Mouse (Mus musculus): Measurements from ENCODE around the gene Hrc. TPM values are rescaled to one million over a fixed set of nuclear protein-coding genes. Genes with fewer than 3 reads are reported as not detected.

Hrc gene
- polyA plus RNA-seq, 1 experiment from 2014 or later, result 1.1 TPM

DNA sequence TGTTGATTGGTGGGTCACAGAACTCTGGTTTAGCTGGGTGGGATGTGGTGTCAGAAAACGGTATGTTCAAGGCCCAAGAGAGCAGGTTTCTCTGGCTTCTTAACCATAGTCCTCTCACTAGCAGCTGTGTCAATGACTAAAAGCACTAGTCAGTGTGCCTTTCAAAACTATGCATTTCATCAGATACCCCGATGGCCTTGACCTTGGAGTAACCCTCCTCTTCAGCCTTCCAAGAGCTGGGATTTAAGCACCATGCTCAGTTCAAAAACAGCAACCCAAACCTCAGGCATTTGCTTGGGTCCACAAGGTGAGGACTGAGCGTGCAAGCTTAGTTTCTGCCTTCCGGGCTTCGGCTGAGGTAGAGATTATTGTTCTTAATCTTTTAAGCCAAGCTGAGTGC is 37.3 kb downstream of the Hrc start:
- Histone ChIP-seq H3K27ac (ENCODE audit: low read depth, low read length) (no peak overlapping the region), H3K4me1 (ENCODE audit: control insufficient read depth, insufficient read depth, low read length) (peaks cover 13% of the 10 kb centered on the region), H3K36me3 (ENCODE audit: control insufficient read depth, insufficient read depth, low read length) (peaks cover 19% of the 10 kb centered on the region), H3K27me3 (ENCODE audit: control insufficient read depth, insufficient read depth, low read length) (peaks cover 17% of the 10 kb centered on the region), H3K4me2 (ENCODE audit: low read depth) (no peak overlapping the region), H3K4me3 (ENCODE audit: low read depth, low read length) (no peak overlapping the region), H3K9me3 (ENCODE audit: control insufficient read depth, low read length) (no peaks in the 10 kb centered on the region), H3K9ac (ENCODE audit: low read length) (no peak overlapping the region)
- 88% methylated on average over 5 of the region's 5 CpGs for WGBS
- ATAC-seq (ENCODE audit: insufficient read depth, low FRiP score, low TSS enrichment), result no peak
- no peak for DNase-seq (ENCODE audit: low spot score)

DNA sequence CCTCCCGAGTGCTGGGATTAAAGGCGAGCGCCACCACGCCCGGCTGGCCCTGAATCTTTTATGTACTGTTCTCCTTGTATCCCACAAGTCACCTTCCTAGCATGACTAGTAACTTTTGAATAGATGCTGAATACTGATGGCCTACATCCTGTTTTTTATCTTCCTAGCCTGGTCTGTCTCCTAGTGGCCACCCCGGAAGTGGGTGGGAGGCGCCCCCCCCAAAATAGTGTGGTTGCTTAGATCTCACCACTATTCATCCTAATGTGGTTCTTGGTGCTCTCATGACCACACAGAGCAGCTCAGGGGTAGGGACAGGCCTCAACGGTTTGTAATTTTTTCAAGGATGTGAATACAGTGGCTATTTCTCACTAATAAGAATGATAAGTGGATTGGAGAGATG is 39.5 kb downstream of the Hrc start:
- WGBS, result 96% methylated on average over 8 of the region's 8 CpGs
- Histone ChIP-seq H3K9me3 (ENCODE audit: control insufficient read depth, low read length) (no peaks in the 10 kb centered on the region), H3K27ac (ENCODE audit: low read depth, low read length) (no peak overlapping the region), H3K36me3 (ENCODE audit: control insufficient read depth, insufficient read depth, low read length) (peaks cover 36% of the 10 kb centered on the region), H3K9ac (ENCODE audit: low read length) (no peak overlapping the region), H3K4me2 (ENCODE audit: low read depth) (no peak overlapping the region), H3K27me3 (ENCODE audit: control insufficient read depth, insufficient read depth, low read length) (peaks cover 6% of the 10 kb centered on the region; the same call in 1 of the 2 replicates), H3K4me1 (ENCODE audit: control insufficient read depth, insufficient read depth, low read length) (peaks cover 11% of the 10 kb centered on the region), H3K4me3 (ENCODE audit: low read depth, low read length) (no peak overlapping the region)
- ATAC-seq (ENCODE audit: insufficient read depth, low FRiP score, low TSS enrichment), result no peak
- DNase-seq (ENCODE audit: low spot score), result no peak

DNA sequence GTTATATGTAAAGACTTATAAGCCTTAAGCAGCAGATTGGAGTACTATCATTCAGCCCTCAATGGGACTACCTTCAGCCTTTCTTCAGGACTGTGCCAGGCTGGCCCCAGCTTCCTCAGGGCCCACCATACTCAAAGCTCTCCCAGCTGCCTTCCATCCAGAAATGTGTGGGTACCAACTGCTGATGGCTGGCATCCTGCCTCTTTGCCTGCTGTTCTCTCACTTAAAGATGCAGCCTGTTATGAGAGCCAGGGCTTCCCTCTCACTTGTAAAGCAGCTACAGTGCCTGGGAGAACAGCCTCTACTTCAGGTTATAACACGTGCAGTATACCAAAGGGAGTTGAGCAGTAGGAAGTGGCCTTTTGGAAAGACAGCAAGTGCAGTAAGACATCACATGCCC is 41.0 kb downstream of the Hrc start:
- H3K4me3 ChIP-seq (ENCODE audit: low read depth, low read length), result no peak overlapping the region
- DNase-seq (ENCODE audit: low spot score) (no peak), ATAC-seq (ENCODE audit: insufficient read depth, low FRiP score, low TSS enrichment) (no peak)
- H3K9me3 ChIP-seq (ENCODE audit: control insufficient read depth, low read length), result no peaks in the 10 kb centered on the region
- H3K9ac ChIP-seq (ENCODE audit: low read length), result no peak overlapping the region
- H3K36me3 ChIP-seq (ENCODE audit: control insufficient read depth, insufficient read depth, low read length), result peaks cover 48% of the 10 kb centered on the region
- no peaks in the 10 kb centered on the region for H3K27me3 ChIP-seq (ENCODE audit: control insufficient read depth, insufficient read depth, low read length)
- H3K27ac ChIP-seq (ENCODE audit: low read depth, low read length), result no peak overlapping the region
- 0 out of 2 replicates have a peak, but pooled peaks cover 2% of the 10 kb centered on the region for H3K4me1 ChIP-seq (ENCODE audit: control insufficient read depth, insufficient read depth, low read length)
- WGBS, result 94% methylated on average over 1 of the region's 1 CpGs
- no peak overlapping the region for H3K4me2 ChIP-seq (ENCODE audit: low read depth)

DNA sequence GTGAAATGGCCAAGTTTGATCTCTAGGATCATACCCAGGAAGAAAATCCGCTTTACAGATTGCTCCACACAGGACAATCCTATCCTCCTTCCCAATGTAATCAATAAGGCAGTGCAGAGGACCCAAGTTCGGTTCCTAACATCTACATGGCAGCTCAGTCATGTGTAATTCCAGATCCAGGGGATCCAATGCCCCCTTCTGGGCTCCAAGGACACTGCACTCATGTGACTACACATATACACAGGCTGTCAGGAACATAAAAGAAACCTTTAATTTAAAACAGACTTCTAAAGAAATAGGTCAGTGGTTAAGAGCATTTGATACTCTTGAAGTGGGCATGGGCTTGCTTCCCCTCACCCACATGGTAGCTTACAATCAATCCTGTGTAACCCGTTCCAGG is 51.0 kb downstream of the Hrc start:
- ATAC-seq (ENCODE audit: insufficient read depth, low FRiP score, low TSS enrichment) (no peak), DNase-seq (ENCODE audit: low spot score) (no peak)
- H3K27ac ChIP-seq (ENCODE audit: low read depth, low read length), result no peak overlapping the region
- H3K4me1 ChIP-seq (ENCODE audit: control insufficient read depth, insufficient read depth, low read length), result no peaks in the 10 kb centered on the region
- no peak overlapping the region for H3K4me2 ChIP-seq (ENCODE audit: low read depth)
- H3K9me3 ChIP-seq (ENCODE audit: control insufficient read depth, low read length), result no peaks in the 10 kb centered on the region
- 96% methylated on average over 3 of the region's 3 CpGs for WGBS
- no peak overlapping the region for H3K4me3 ChIP-seq (ENCODE audit: low read depth, low read length)
- no peaks in the 10 kb centered on the region for H3K27me3 ChIP-seq (ENCODE audit: control insufficient read depth, insufficient read depth, low read length)
- peaks cover 65% of the 10 kb centered on the region for H3K36me3 ChIP-seq (ENCODE audit: control insufficient read depth, insufficient read depth, low read length)
- no peak overlapping the region for H3K9ac ChIP-seq (ENCODE audit: low read length)

Other genes starting within 250 kb of the Hrc start
- gene Rcn3, start 243.1 kb upstream of the Hrc start, polyA plus RNA-seq (2014; fragmentation: Nextera tagmentation; extraction: Ambion mirVana), result 142 and 151 TPM in 2 replicates
- 11.3 and 12.8 TPM in 2 replicates for gene Fcgrt, start 231.4 kb upstream of the Hrc start, polyA plus RNA-seq (2014; fragmentation: Nextera tagmentation; extraction: Ambion mirVana)
- gene Rps11, start 210.9 kb upstream of the Hrc start, polyA plus RNA-seq (2014; fragmentation: Nextera tagmentation; extraction: Ambion mirVana), result 1,454 and 1,462 TPM in 2 replicates
- gene Rpl13a, start 206.5 kb upstream of the Hrc start, polyA plus RNA-seq (2014; fragmentation: Nextera tagmentation; extraction: Ambion mirVana), result 1,071 and 1,190 TPM in 2 replicates
- gene Gm45713, start 199.1 kb upstream of the Hrc start, polyA plus RNA-seq (2014; fragmentation: Nextera tagmentation; extraction: Ambion mirVana), result 0.21 and 0.30 TPM in 2 replicates
- 0.76 and 0.85 TPM in 2 replicates for gene Flt3l, start 198.9 kb upstream of the Hrc start, polyA plus RNA-seq (2014; fragmentation: Nextera tagmentation; extraction: Ambion mirVana)
- gene Pih1d1, start 181.0 kb upstream of the Hrc start, polyA plus RNA-seq (2014; fragmentation: Nextera tagmentation; extraction: Ambion mirVana), result 98.4 and 108 TPM in 2 replicates
- 34.2 and 37.6 TPM in 2 replicates for gene Aldh16a1, start 180.7 kb upstream of the Hrc start, polyA plus RNA-seq (2014; fragmentation: Nextera tagmentation; extraction: Ambion mirVana)
- 2.3 and 3.6 TPM in 2 replicates for gene Slc17a7, start 171.3 kb upstream of the Hrc start, polyA plus RNA-seq (2014; fragmentation: Nextera tagmentation; extraction: Ambion mirVana)
- not detected in 2 replicates for gene Gfy, start 155.7 kb upstream of the Hrc start, polyA plus RNA-seq (2014; fragmentation: Nextera tagmentation; extraction: Ambion mirVana)
- gene Pth2, start 154.3 kb upstream of the Hrc start, polyA plus RNA-seq (2014; fragmentation: Nextera tagmentation; extraction: Ambion mirVana), result not detected in 2 replicates
- 0.27 and 0.47 TPM in 2 replicates for gene Ccdc155, start 130.4 kb upstream of the Hrc start, polyA plus RNA-seq (2014; fragmentation: Nextera tagmentation; extraction: Ambion mirVana)
- gene Dkkl1, start 123.1 kb upstream of the Hrc start, polyA plus RNA-seq (2014; fragmentation: Nextera tagmentation; extraction: Ambion mirVana), result 3.1 and 5.2 TPM in 2 replicates
- 247 and 252 TPM in 2 replicates for gene Tead2, start 119.5 kb upstream of the Hrc start, polyA plus RNA-seq (2014; fragmentation: Nextera tagmentation; extraction: Ambion mirVana)
- 0.74 and 0.76 TPM in 2 replicates for gene Cd37, start 96.2 kb upstream of the Hrc start, polyA plus RNA-seq (2014; fragmentation: Nextera tagmentation; extraction: Ambion mirVana)
- gene Slc6a16, start 94.2 kb upstream of the Hrc start, polyA plus RNA-seq (2014; fragmentation: Nextera tagmentation; extraction: Ambion mirVana), result 0.11 TPM in 1 of 2 replicates, not detected in the other
- not detected in 2 replicates for gene Slc6a21, start 57.8 kb upstream of the Hrc start, polyA plus RNA-seq (2014; fragmentation: Nextera tagmentation; extraction: Ambion mirVana)
- 6.5 and 8.6 TPM in 2 replicates for gene Trpm4, start 1.5 kb upstream of the Hrc start, polyA plus RNA-seq (2014; fragmentation: Nextera tagmentation; extraction: Ambion mirVana)
- gene Ppfia3, start 31.7 kb downstream of the Hrc start, polyA plus RNA-seq (2014; fragmentation: Nextera tagmentation; extraction: Ambion mirVana), result 11.9 and 12.1 TPM in 2 replicates
- gene Lin7b, start 35.3 kb downstream of the Hrc start, polyA plus RNA-seq (2014; fragmentation: Nextera tagmentation; extraction: Ambion mirVana), result 1.6 and 3.4 TPM in 2 replicates
- 66.4 and 74.1 TPM in 2 replicates for gene Snrnp70, start 60.5 kb downstream of the Hrc start, polyA plus RNA-seq (2014; fragmentation: Nextera tagmentation; extraction: Ambion mirVana)
- gene Kcna7, start 70.4 kb downstream of the Hrc start, polyA plus RNA-seq (2014; fragmentation: Nextera tagmentation; extraction: Ambion mirVana), result 0.20 TPM in 1 of 2 replicates, not detected in the other
- 1.2 and 1.6 TPM in 2 replicates for gene Ntf5, start 78.4 kb downstream of the Hrc start, polyA plus RNA-seq (2014; fragmentation: Nextera tagmentation; extraction: Ambion mirVana)
- not detected in 2 replicates for gene Lhb, start 85.5 kb downstream of the Hrc start, polyA plus RNA-seq (2014; fragmentation: Nextera tagmentation; extraction: Ambion mirVana)
- 32.8 and 37.2 TPM in 2 replicates for gene Gys1, start 99.6 kb downstream of the Hrc start, polyA plus RNA-seq (2014; fragmentation: Nextera tagmentation; extraction: Ambion mirVana)
- gene Ruvbl2, start 102.8 kb downstream of the Hrc start, polyA plus RNA-seq (2014; fragmentation: Nextera tagmentation; extraction: Ambion mirVana), result 165 and 172 TPM in 2 replicates
- gene Ftl1, start 124.6 kb downstream of the Hrc start, polyA plus RNA-seq (2014; fragmentation: Nextera tagmentation; extraction: Ambion mirVana), result 5,316 and 5,449 TPM in 2 replicates
- gene Bax, start 131.6 kb downstream of the Hrc start, polyA plus RNA-seq (2014; fragmentation: Nextera tagmentation; extraction: Ambion mirVana), result 193 and 206 TPM in 2 replicates
- 0.26 and 0.57 TPM in 2 replicates for gene Tulp2, start 146.6 kb downstream of the Hrc start, polyA plus RNA-seq (2014; fragmentation: Nextera tagmentation; extraction: Ambion mirVana)
- gene Gm45808, start 151.5 kb downstream of the Hrc start, polyA plus RNA-seq (2014; fragmentation: Nextera tagmentation; extraction: Ambion mirVana), result not detected in 2 replicates
- 2.8 and 2.9 TPM in 2 replicates for gene Dhdh, start 153.5 kb downstream of the Hrc start, polyA plus RNA-seq (2014; fragmentation: Nextera tagmentation; extraction: Ambion mirVana)
- 110 and 113 TPM in 2 replicates for gene Nucb1, start 175.1 kb downstream of the Hrc start, polyA plus RNA-seq (2014; fragmentation: Nextera tagmentation; extraction: Ambion mirVana)
- gene Ppp1r15a, start 191.0 kb downstream of the Hrc start, polyA plus RNA-seq (2014; fragmentation: Nextera tagmentation; extraction: Ambion mirVana), result 16.0 and 17.7 TPM in 2 replicates
- 1.3 and 2.3 TPM in 2 replicates for gene Plekha4, start 191.0 kb downstream of the Hrc start, polyA plus RNA-seq (2014; fragmentation: Nextera tagmentation; extraction: Ambion mirVana)
- 0.78 and 1.1 TPM in 2 replicates for gene Hsd17b14, start 219.6 kb downstream of the Hrc start, polyA plus RNA-seq (2014; fragmentation: Nextera tagmentation; extraction: Ambion mirVana)
- 34.1 and 37.4 TPM in 2 replicates for gene Bcat2, start 234.9 kb downstream of the Hrc start, polyA plus RNA-seq (2014; fragmentation: Nextera tagmentation; extraction: Ambion mirVana)

Measured in neural tube, embryonic 11.5 days (tissue).